Mouse (Mus musculus) olfactory bulb, adult 2 months (tissue): ENCODE data around the gene Msrb3. TPM values are rescaled to one million over a fixed set of nuclear protein-coding genes. Genes with fewer than 3 reads are reported as not detected.
A peak's percentile ranks its signal among the peaks of the same experiment; 100 is the strongest.

Source experiments
- H3K27ac ChIP-seq: fragments of 200-500 bp; 2 replicates; pipeline ENCODE4 v1.5.1; 2012; ENCODE audit warnings: low read depth, low read length; ENCODE audit not compliant: insufficient read depth
- H3K4me1 ChIP-seq: fragments of 200-500 bp; 2 replicates; pipeline ENCODE4 v1.6.1; 2012; ENCODE audit warnings: low read length; ENCODE audit not compliant: control insufficient read depth, insufficient read depth
- H3K4me3 ChIP-seq: fragments of 200-500 bp; 2 replicates; pipeline ENCODE4 v1.5.1; 2012; ENCODE audit warnings: mild to moderate bottlenecking, low read depth, low read length, moderate library complexity; ENCODE audit not compliant: insufficient read depth
- CTCF ChIP-seq: fragments of 200-500 bp; IDR thresholded peaks from 2 replicates; pipeline ENCODE4 v1.5.1; 2012; ENCODE audit warnings: low read depth, mild to moderate bottlenecking, low read length, moderate library complexity; ENCODE audit not compliant: insufficient read depth
- POLR2A ChIP-seq: fragments of 200-500 bp; IDR thresholded peaks from 2 replicates; pipeline ENCODE4 v1.6.1; 2012; ENCODE audit warnings: mild to moderate bottlenecking, low read depth, low read length, moderate library complexity; ENCODE audit not compliant: insufficient read depth
- WGBS: fragments of 180-500 bp; shearing (Covaris S2); methylation state at CpG from one replicate; pipeline ENCODE4 v1.1.7; 2018; 5-methylcytosine and 5-hydroxymethylcytosine counted together
- polyA plus RNA-seq: library from polyadenylated mRNA; stranded (reverse); fragments of >200 nt; gene quantifications from 2 replicates; pipeline ENCODE4 v1.2.4, GENCODE M21; 2012; ENCODE audit warnings: low replicate concordance; ENCODE audit not compliant: missing spikeins, insufficient read depth, insufficient read length

The Msrb3 gene
- polyA plus RNA-seq, 1 experiment, result not detected

- H3K27ac ChIP-seq, result no peak overlapping the region
- WGBS, result 93% methylated on average over 10 of the region's 10 CpGs
- no peaks in the 10 kb centered on the region for H3K4me1 ChIP-seq
- TF ChIP-seq POLR2A, result no peak
- TF ChIP-seq CTCF, result no peak
- H3K4me3 ChIP-seq, result no peak overlapping the region
Measured at GRCm38 (mm10) chr10:120904676-120905075, 5.8 kb upstream of the Msrb3 start.

DNA sequence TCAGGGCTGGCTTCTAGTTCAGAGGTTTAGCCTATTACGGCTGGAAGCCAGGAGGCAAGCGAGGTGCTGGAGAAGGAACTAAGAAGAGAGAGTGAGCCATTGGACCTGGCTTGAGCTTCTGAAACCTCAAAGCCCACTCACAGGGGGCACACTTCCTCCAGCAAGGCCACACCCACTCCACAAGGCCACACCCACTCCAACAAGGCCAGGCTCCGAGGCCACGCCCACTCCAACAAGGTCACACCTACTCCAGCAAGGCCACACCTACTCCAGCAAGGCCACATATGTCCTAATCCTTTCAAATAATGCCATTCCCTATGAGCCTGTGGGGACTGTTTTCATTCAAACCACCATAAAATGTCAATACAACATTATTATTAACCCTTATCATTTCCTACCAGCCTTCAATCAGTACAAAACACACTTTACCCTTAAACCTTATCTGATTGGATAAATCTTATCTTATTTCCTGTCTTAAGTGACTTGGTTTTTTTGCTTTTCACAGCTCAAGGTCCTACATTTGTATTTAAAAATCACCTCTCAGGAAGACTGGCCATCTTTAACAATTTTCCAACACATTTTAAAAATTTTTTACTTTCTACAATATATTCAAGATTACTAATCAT is 5.1 kb upstream of the Msrb3 start:
- WGBS, result 84% methylated on average over 4 of the region's 4 CpGs
- peaks cover 3% of the 10 kb centered on the region for H3K4me1 ChIP-seq
- no peak overlapping the region for H3K27ac ChIP-seq
- no peak for TF ChIP-seq POLR2A
- no peak for TF ChIP-seq CTCF
- H3K4me3 ChIP-seq, result no peak overlapping the region

- TF ChIP-seq CTCF (no peak), POLR2A (no peak)
- Histone ChIP-seq H3K4me3 (no peak overlapping the region), H3K27ac (no peak overlapping the region), H3K4me1 (peaks cover 7% of the 10 kb centered on the region)
- WGBS, result 81% methylated on average over 9 of the region's 9 CpGs
Measured at GRCm38 (mm10) chr10:120901746-120902145, 2.8 kb upstream of the Msrb3 start.

GRCm38 (mm10) chr10:120900096-120900495 is 1.2 kb upstream of the Msrb3 start:
- no peak overlapping the region for H3K27ac ChIP-seq
- H3K4me1 ChIP-seq, result peaks cover 7% of the 10 kb centered on the region
- TF ChIP-seq CTCF, result no peak
- TF ChIP-seq POLR2A, result no peak
- WGBS, result 58% methylated on average over 13 of the region's 13 CpGs
- no peak overlapping the region for H3K4me3 ChIP-seq

DNA sequence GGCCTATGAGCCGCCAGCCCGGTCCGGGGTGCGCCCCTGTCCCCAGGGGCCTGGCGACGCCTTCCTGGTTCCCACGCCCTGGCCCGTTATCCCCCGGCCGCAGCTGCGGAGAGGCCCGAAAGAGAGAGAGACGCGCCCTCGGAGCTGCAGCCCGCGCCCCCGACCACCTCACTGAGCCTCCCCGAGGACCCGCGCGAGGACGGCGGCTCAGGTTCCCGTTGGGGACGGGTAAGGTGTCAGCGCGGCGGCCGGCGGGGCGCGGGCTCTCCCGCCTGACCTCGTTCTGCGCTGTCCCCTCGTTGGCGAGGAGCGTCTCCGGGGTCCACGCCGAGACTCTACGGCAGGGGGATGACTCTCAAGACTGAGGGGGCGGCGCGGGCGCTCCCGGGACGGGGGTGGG is 544 bp downstream of the Msrb3 start:
- 3% methylated on average over 49 of the region's 49 CpGs for WGBS
- Histone ChIP-seq H3K4me3 (peak overlapping the region; percentile 52), H3K27ac (no peak overlapping the region), H3K4me1 (peaks cover 7% of the 10 kb centered on the region)
- TF ChIP-seq CTCF, result no peak
- no peak for TF ChIP-seq POLR2A

DNA sequence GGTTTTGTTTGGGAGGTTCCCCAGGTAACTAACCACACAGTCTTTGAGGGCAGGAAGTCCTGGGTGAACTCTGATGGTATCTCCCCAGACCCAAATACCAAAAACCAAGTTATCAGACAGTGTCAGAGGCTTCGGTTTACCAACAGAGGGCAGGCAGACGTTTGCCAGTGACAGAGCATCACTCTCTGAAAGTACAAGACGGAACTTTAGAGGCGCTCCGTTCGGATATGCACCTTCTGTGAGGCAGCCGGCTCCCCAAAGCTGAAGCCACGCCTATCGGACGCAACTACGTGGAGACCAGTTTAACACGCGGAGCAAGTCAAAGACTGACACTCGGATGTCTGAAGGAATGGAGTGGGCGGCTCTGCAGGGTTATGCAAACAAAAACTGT is 3.0 kb downstream of the Msrb3 start:
- WGBS, result 49% methylated on average over 15 of the region's 15 CpGs
- Histone ChIP-seq H3K4me3 (no peak overlapping the region), H3K4me1 (peaks cover 7% of the 10 kb centered on the region), H3K27ac (no peak overlapping the region)
- TF ChIP-seq CTCF, result no peak
- no peak for TF ChIP-seq POLR2A

GRCm38 (mm10) chr10:120894978-120895898 is 3.7 kb downstream of the Msrb3 start:
- H3K27ac ChIP-seq, result no peak overlapping the region
- TF ChIP-seq CTCF (no peak), POLR2A (no peak)
- WGBS, result 86% methylated on average over 15 of the region's 15 CpGs
- no peak overlapping the region for H3K4me3 ChIP-seq
- H3K4me1 ChIP-seq, result peaks cover 7% of the 10 kb centered on the region

DNA sequence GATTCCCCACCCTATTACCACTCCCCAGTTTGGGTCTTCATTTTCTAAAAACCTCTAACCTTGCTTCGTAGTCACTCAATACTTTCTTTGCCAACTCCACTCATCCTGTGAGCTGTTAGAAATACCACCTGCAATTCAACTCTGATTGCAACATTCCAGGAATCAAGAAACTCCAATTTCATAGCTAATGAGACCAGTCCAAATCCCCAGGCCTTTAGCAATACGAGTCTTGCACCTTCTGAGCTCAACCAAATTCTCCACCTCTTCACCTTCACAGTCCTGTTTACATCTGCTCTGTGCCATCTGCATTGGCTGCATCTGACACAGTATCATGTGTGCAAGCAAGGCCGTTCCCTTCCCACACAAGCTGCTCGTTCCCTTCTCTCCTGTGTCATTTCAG is 5.0 kb downstream of the Msrb3 start:
- no peak overlapping the region for H3K27ac ChIP-seq
- no peak overlapping the region for H3K4me3 ChIP-seq
- 91% methylated on average over 4 of the region's 4 CpGs for WGBS
- H3K4me1 ChIP-seq, result peaks cover 4% of the 10 kb centered on the region
- TF ChIP-seq CTCF (no peak), POLR2A (no peak)

GRCm38 (mm10) chr10:120891131-120891530 is 7.8 kb downstream of the Msrb3 start:
- Histone ChIP-seq H3K27ac (no peak overlapping the region), H3K4me3 (no peak overlapping the region), H3K4me1 (no peaks in the 10 kb centered on the region)
- TF ChIP-seq CTCF (no peak), POLR2A (no peak)
- 97% methylated on average over 4 of the region's 4 CpGs for WGBS

- no peak overlapping the region for H3K4me3 ChIP-seq
- TF ChIP-seq POLR2A (no peak), CTCF (no peak)
- H3K4me1 ChIP-seq, result no peaks in the 10 kb centered on the region
- WGBS, result 97% methylated on average over 1 of the region's 1 CpGs
- no peak overlapping the region for H3K27ac ChIP-seq
Measured at GRCm38 (mm10) chr10:120890592-120890991, 8.3 kb downstream of the Msrb3 start.
